Mouse (Mus musculus) G1E (cell line): ENCODE data around the gene Speer4f1. TPM values are rescaled to one million over a fixed set of nuclear protein-coding genes. Genes with fewer than 3 reads are reported as not detected.
"Not testable (repeated sequence)": the region's sequence is repeated elsewhere in the genome, so short reads cannot be mapped to it uniquely, and the experiment has no call there.

Source experiments
- ATAC-seq: 2 replicates; pipeline ENCODE4 v1.8.0; 2016; ENCODE audit warnings: mild to moderate bottlenecking; ENCODE audit not compliant: insufficient number of reproducible peaks, poor library complexity, low FRiP score, severe bottlenecking; ENCODE audit errors: extremely low read depth
- DNase-seq: peaks from one replicate; pipeline ENCODE4 v3.0.0; 2012; ENCODE audit warnings: low spot score
- H3K27me3 ChIP-seq: 2 replicates; pipeline ENCODE4 v1.6.1; 2012; ENCODE audit warnings: mild to moderate bottlenecking, low read length, inconsistent platforms; ENCODE audit not compliant: insufficient read depth
- H3K36me3 ChIP-seq: replicated peaks from 2 replicates; pipeline ENCODE3; 2012; ENCODE audit warnings: mild to moderate bottlenecking, inconsistent platforms
- H3K4me1 ChIP-seq: 2 replicates; pipeline ENCODE4 v1.6.1; 2012; ENCODE audit warnings: low read depth, low read length, inconsistent platforms, mixed read lengths; ENCODE audit not compliant: insufficient read depth
- H3K4me3 ChIP-seq: 2 replicates; pipeline ENCODE4 v1.5.1; 2012; ENCODE audit warnings: low read depth, mild to moderate bottlenecking, inconsistent platforms, low read length, moderate library complexity, mixed read lengths
- H3K9me3 ChIP-seq: replicated peaks from 2 replicates; pipeline ENCODE4 v1.6.1; 2012; ENCODE audit warnings: inconsistent platforms
- CTCF ChIP-seq: IDR thresholded peaks from 2 replicates; pipeline ENCODE4 v1.5.1; 2012; ENCODE audit warnings: low read depth, low read length, inconsistent platforms, mixed read lengths
- GATA1 ChIP-seq: IDR thresholded peaks from 2 replicates; pipeline ENCODE4 v1.6.1; 2012; ENCODE audit warnings: borderline replicate concordance, low read length, inconsistent platforms, mixed read lengths
- GATA2 ChIP-seq: IDR thresholded peaks from 2 replicates; pipeline ENCODE4 v1.6.1; 2012; ENCODE audit warnings: low read depth, low read length, inconsistent platforms, borderline replicate concordance
- POLR2AphosphoS5 ChIP-seq: IDR thresholded peaks from 2 replicates; pipeline ENCODE4 v1.6.1; 2012; ENCODE audit warnings: low read depth, low read length, inconsistent platforms; ENCODE audit not compliant: insufficient replicate concordance
- TAL1 ChIP-seq: conservative IDR thresholded peaks from 2 replicates; pipeline ENCODE4 v1.6.1; 2012; ENCODE audit warnings: low read depth, low read length, inconsistent platforms, mixed read lengths
- polyA plus RNA-seq: library from polyadenylated mRNA; stranded (reverse); fragments of >175 nt; gene quantifications from 2 replicates; pipeline ENCODE4 v1.2.3, GENCODE M21; 2012
- total RNA-seq, 2 experiments: library from RNA; stranded (forward) in 1 of 2; stranded (reverse) in 1 of 2; fragments of 200-1000 nt in 1 of 2; fragments of >200 nt in 1 of 2; fragmentation: Nextera tagmentation in 1 of 2; gene quantifications; 2 replicates each; pipeline ENCODE4 v1.2.3; 2014 to 2017

The Speer4f1 gene
- total and polyA plus RNA-seq, 3 experiments = not detected

DNA sequence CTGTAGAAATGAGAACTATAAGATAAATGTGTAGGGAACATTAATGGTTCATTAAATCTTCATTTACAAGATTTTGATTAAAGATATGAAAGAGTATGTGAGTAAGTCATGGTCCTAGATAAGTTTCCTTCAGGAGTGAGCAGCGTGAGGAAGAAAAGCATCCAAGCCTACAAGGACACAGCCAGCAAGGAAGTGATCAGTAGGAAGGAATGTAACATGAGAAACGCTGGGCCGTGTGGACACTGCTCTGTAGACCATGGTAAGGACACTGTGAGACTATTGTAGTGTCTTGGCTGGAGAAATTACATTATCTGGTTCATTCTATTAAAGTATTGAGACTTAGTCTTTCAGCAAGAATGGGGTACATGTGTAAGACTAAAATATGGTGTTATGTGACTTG, 19.2 kb upstream of the Speer4f1 start:
- no peaks in the 10 kb centered on the region for H3K9me3 ChIP-seq
- no peak overlapping the region for H3K4me3 ChIP-seq
- H3K27me3 ChIP-seq = no peaks in the 10 kb centered on the region
- no peaks in the 10 kb centered on the region for H3K4me1 ChIP-seq
- no peak for ATAC-seq
- no peak for TF ChIP-seq CTCF
- TF ChIP-seq TAL1 = no peak
- TF ChIP-seq POLR2AphosphoS5 = no peak
- no peak for TF ChIP-seq GATA1
- no peak for TF ChIP-seq GATA2
- no peaks in the 10 kb centered on the region for H3K36me3 ChIP-seq
- DNase-seq = no peak

DNA sequence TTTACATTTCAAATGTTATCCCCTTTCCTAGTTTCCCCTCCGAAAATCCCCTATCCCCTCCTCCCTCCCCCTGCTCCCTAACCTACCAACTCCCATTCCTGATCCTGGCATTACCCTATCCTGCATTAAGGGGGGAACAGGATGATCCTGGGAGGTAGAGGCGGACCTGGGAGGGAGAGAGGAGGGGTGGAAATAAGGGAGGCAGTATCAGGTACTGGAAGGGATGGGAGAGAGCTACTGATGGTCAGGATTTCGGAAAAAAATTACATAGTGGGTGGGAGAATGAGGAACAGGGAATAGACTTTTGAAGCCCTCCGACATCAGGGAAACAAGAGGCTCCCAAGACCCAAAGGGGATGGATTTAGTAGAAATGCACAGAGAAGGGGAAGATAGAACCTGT, 7.8 kb upstream of the Speer4f1 start:
- not testable (repeated sequence) for H3K36me3 ChIP-seq, H3K4me1 ChIP-seq, H3K9me3 ChIP-seq, H3K27me3 ChIP-seq, DNase-seq, ATAC-seq, H3K4me3 ChIP-seq

DNA sequence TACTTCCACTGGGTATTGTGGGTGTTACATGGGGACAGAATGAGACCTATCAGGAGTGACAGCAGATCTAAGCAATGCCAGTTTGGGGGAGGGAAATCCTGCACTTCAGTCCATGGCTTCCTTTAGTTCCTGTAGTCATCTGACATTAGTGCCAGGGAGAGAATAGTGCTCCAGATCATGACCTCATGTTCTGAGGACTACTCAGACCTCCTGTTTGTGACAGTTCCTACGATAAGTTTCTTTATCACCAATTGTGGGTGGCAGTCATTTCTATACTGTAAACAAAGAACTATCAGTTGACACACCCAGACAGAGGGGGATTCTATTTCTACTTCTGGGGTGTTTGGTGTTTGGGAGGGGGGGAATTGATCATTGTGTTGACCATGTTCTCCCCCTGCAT, 578 bp downstream of the Speer4f1 start:
- H3K4me3 ChIP-seq = no peak overlapping the region
- no peaks in the 10 kb centered on the region for H3K9me3 ChIP-seq
- H3K4me1 ChIP-seq = no peaks in the 10 kb centered on the region
- ATAC-seq (no peak), DNase-seq (no peak)
- TF ChIP-seq TAL1 (no peak), CTCF (no peak), GATA1 (no peak), POLR2AphosphoS5 (no peak), GATA2 (no peak)
- no peaks in the 10 kb centered on the region for H3K36me3 ChIP-seq
- no peaks in the 10 kb centered on the region for H3K27me3 ChIP-seq

DNA sequence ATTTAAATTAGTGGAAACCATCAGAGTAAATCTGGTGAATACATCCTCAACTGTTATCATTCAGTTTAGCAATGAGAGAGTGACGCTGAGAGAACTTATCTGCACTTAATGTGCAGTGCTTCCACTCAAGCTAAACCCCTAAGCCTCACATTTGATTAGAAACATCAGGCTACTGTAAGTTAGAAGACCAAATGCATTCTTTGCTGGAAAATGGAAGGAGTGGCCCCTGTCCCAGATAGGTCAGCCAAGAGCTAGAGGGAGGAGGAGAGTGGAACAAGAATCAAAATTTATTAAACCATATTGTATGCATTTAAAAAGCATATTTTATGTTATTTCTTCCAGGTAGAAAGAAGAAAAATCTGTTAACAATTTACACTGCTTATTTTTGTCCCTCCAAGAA, 14.0 kb downstream of the Speer4f1 start:
- Histone ChIP-seq H3K36me3 (no peaks in the 10 kb centered on the region), H3K4me1 (no peaks in the 10 kb centered on the region), H3K4me3 (no peak overlapping the region), H3K27me3 (no peaks in the 10 kb centered on the region), H3K9me3 (no peaks in the 10 kb centered on the region)
- ATAC-seq = no peak
- no peak for DNase-seq
- TF ChIP-seq GATA2 (no peak), CTCF (no peak), TAL1 (no peak), POLR2AphosphoS5 (no peak), GATA1 (no peak)

DNA sequence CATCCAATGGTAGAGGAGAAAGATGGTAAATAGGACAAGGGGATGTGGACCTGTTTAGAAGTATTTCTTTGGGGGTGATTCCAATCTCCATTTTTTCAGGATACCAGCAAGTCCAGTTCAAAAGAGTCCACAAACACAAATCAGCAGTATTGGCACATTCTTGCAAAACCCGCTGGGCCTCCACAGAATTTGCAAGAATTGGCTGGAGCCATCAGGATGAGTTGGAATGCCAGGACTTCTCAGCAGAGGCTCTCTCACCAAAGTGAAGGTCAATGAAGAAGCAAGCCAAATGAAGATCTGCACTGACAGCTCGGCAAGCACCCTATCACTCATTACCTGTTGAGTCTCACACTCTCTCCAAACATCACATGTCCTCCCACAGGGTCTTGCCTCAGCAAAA, 19.7 kb downstream of the Speer4f1 start:
- no peak for TF ChIP-seq GATA1
- TF ChIP-seq GATA2 = no peak
- TF ChIP-seq POLR2AphosphoS5 = no peak
- no peak for TF ChIP-seq CTCF
- TF ChIP-seq TAL1 = no peak
- Histone ChIP-seq H3K27me3 (peaks cover 9% of the 10 kb centered on the region; the same call in 1 of the 2 replicates), H3K36me3 (no peaks in the 10 kb centered on the region), H3K9me3 (no peaks in the 10 kb centered on the region), H3K4me3 (no peak overlapping the region), H3K4me1 (no peaks in the 10 kb centered on the region)
- ATAC-seq (no peak), DNase-seq (no peak)

DNA sequence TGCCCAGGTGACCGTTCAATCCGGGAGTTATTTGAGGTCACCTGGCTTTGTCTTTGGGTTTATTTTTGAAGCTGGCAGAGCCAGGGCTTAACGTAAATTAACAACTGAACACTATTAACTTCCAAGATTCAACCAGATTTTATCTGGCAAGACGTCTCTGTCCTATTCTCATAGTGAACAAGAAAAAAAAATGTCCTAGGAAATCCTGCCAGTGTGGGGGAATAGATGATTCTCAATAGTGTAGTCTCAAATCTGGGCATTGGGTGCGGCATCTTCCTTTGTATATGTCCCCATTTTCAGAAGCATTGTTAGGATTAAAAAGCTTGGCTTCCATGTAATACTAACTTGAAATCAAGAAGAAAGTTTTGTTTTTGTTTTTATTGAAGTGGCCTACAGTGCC, 20.8 kb downstream of the Speer4f1 start:
- Histone ChIP-seq H3K4me3 (no peak overlapping the region), H3K36me3 (no peaks in the 10 kb centered on the region), H3K27me3 (peaks cover 9% of the 10 kb centered on the region; the same call in 1 of the 2 replicates), H3K4me1 (no peaks in the 10 kb centered on the region), H3K9me3 (no peaks in the 10 kb centered on the region)
- no peak for ATAC-seq
- no peak for TF ChIP-seq TAL1
- TF ChIP-seq GATA2 = no peak
- no peak for TF ChIP-seq GATA1
- no peak for TF ChIP-seq CTCF
- no peak for TF ChIP-seq POLR2AphosphoS5
- no peak for DNase-seq

DNA sequence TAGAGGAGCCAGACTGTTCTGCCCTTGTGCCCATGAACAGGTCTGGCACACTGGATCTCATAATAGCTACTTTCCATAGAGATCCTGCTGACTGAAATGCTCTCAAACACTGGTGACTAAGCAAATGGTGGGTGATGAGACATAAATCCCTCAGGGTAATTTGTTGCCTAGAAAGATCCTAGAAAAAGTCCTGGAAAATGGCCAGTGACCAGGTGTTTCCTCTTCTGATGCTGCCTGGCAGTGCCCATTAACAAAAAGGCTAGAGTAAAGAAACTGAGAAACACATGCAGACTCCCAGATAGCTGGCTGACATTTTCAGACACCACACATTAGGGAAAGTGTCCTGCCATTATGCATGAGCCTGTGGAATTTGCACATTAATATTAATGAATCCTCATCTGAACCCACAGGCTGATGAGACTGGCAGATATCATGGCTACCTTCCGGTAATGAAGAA, 24.0 kb downstream of the Speer4f1 start:
- DNase-seq (no peak), ATAC-seq (no peak)
- Histone ChIP-seq H3K9me3 (no peaks in the 10 kb centered on the region), H3K27me3 (peaks cover 9% of the 10 kb centered on the region; the same call in 1 of the 2 replicates), H3K36me3 (no peaks in the 10 kb centered on the region), H3K4me1 (no peaks in the 10 kb centered on the region), H3K4me3 (no peak overlapping the region)
- no peak for TF ChIP-seq CTCF
- TF ChIP-seq POLR2AphosphoS5 = no peak
- no peak for TF ChIP-seq GATA2
- no peak for TF ChIP-seq TAL1
- no peak for TF ChIP-seq GATA1
